Mouse (Mus musculus) lung, postnatal 0 days (tissue): Measurements from ENCODE around the gene H2afx.
"Not testable (repeated sequence)": the region's sequence is repeated elsewhere in the genome, so short reads cannot be mapped to it uniquely, and the experiment has no call there.

Experiments
- CTCF ChIP-seq: IDR thresholded peaks from 2 replicates; pipeline ENCODE4 v1.5.1; 2016; ENCODE audit warnings: antibody characterized with exemption, mild to moderate bottlenecking
- EP300 ChIP-seq: IDR thresholded peaks from 2 replicates; pipeline ENCODE4 v1.6.1; 2016; ENCODE audit warnings: antibody characterized with exemption, mild to moderate bottlenecking, control low read depth

- not testable (repeated sequence) for TF ChIP-seq CTCF, EP300
Measured at GRCm38 (mm10) chr9:44361931-44362330, 27.4 kb downstream of the H2afx start.
